Mouse (Mus musculus) ES-E14 (cell line): Measurements from ENCODE around the gene Ctsk.

Experiments used
- ZC3H11A ChIP-seq: IDR thresholded peaks from 2 replicates; pipeline ENCODE4 v1.6.1; 2012; ENCODE audit warnings: low read depth, mild to moderate bottlenecking, inconsistent platforms, low read length, borderline replicate concordance
- ZNF384 ChIP-seq: IDR thresholded peaks from 2 replicates; pipeline ENCODE4 v1.6.1; 2012; ENCODE audit warnings: low read depth, low read length, inconsistent platforms

DNA sequence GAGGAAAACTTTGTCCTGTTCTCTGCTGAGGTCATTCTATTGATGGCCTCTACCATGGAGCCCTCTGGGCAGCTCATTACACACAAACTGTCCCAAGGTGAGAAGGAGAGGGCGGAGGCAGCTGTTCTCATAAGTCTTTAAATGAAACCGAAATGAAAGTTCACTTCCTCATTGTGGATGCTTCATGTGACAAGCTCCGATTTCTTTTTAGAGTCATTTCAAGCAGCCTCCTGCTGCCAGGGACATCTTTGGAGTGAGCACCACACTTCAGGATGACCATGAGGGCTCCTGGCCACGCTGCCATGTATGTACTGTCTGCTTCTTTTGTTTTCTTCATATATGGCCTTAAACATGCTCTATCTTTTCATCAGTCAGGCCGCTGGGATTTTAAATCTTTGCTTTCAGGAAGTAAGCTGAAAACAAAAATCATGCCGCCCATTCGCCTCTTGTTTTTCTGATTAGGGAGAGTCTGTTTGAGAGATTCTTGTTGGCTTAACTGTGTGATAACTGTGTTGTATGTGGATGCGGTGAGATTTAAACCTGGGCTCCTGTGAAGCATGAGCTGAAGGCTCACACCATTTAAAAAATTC, 27.7 kb downstream of the Ctsk start, which contains the start of gene Ctss:
- TF ChIP-seq ZC3H11A (no peak), ZNF384 (no peak)
